Mouse (Mus musculus): ENCODE measurements around the gene Gm45208.

Gm45208 gene

GRCm38 (mm10) chrX:7721514-7722281 is at the start of gene Gm45208:
Gm45208 (plus strand) TSS chrX:7722245.
- 9% methylated on average over 22 of the region's 22 CpGs for WGBS

- 66% methylated on average over 6 of the region's 6 CpGs for WGBS
Measured at GRCm38 (mm10) chrX:7672739-7673138, 49.3 kb upstream of the Gm45208 start.

GRCm38 (mm10) chrX:7673578-7674281 is 48.3 kb upstream of the Gm45208 start:
- WGBS = 44% methylated on average over 11 of the region's 12 CpGs

GRCm38 (mm10) chrX:7674284-7675000 is 47.6 kb upstream of the Gm45208 start:
- WGBS = 17% methylated on average over 28 of the region's 28 CpGs

GRCm38 (mm10) chrX:7675001-7675380 is 47.1 kb upstream of the Gm45208 start:
- 46% methylated on average over 10 of the region's 10 CpGs for WGBS

GRCm38 (mm10) chrX:7678986-7679385 is 43.1 kb upstream of the Gm45208 start:
- 21% methylated on average over 3 of the region's 3 CpGs for WGBS

GRCm38 (mm10) chrX:7679405-7680056 is 42.5 kb upstream of the Gm45208 start:
- 6% methylated on average over 27 of the region's 27 CpGs for WGBS

GRCm38 (mm10) chrX:7680057-7680412 is 42.0 kb upstream of the Gm45208 start:
- WGBS = 13% methylated on average over 12 of the region's 12 CpGs

- WGBS = 52% methylated on average over 14 of the region's 14 CpGs
Measured at GRCm38 (mm10) chrX:7680864-7681263, 41.2 kb upstream of the Gm45208 start, which contains the start of gene Magix. Magix (minus strand) TSS chrX:7681251.

GRCm38 (mm10) chrX:7688321-7688720 is 33.7 kb upstream of the Gm45208 start:
- WGBS = 96% methylated on average over 2 of the region's 2 CpGs

GRCm38 (mm10) chrX:7690486-7690885 is 31.6 kb upstream of the Gm45208 start:
- WGBS = 81% methylated on average over 3 of the region's 3 CpGs

GRCm38 (mm10) chrX:7692862-7693261 is 29.2 kb upstream of the Gm45208 start:
- WGBS = 26% methylated on average over 4 of the region's 4 CpGs

GRCm38 (mm10) chrX:7696520-7696919 is 25.5 kb upstream of the Gm45208 start:
- 37% methylated on average over 6 of the region's 6 CpGs for WGBS

GRCm38 (mm10) chrX:7696954-7697381 is 25.1 kb upstream of the Gm45208 start, which contains the start of gene Gpkow:
Gpkow (plus strand) TSS chrX:7697131.
- 4% methylated on average over 33 of the region's 33 CpGs for WGBS

- 21% methylated on average over 6 of the region's 12 CpGs for WGBS
Measured at GRCm38 (mm10) chrX:7713764-7714134, 8.3 kb upstream of the Gm45208 start.

GRCm38 (mm10) chrX:7714135-7714899 is 7.7 kb upstream of the Gm45208 start, which contains the start of gene Wdr45:
Wdr45 (plus strand) TSS chrX:7714333.
- WGBS = 10% methylated on average over 45 of the region's 60 CpGs

GRCm38 (mm10) chrX:7716058-7716457 is 6.0 kb upstream of the Gm45208 start:
- 36% methylated on average over 1 of the region's 1 CpGs for WGBS

GRCm38 (mm10) chrX:7722282-7722611 is 202 bp downstream of the Gm45208 start:
- 7% methylated on average over 11 of the region's 11 CpGs for WGBS

GRCm38 (mm10) chrX:7722691-7723090 is 646 bp downstream of the Gm45208 start:
- 14% methylated on average over 4 of the region's 4 CpGs for WGBS

- 88% methylated on average over 7 of the region's 7 CpGs for WGBS
Measured at GRCm38 (mm10) chrX:7724135-7724534, 2.1 kb downstream of the Gm45208 start.

GRCm38 (mm10) chrX:7725841-7726240 is 3.8 kb downstream of the Gm45208 start:
- WGBS = 94% methylated on average over 11 of the region's 12 CpGs

Data from cerebral cortex, adult 2 months (tissue).